Mouse (Mus musculus) stomach, embryonic 14.5 days (tissue): ENCODE measurements at regions not wholly inside any gene's neighbourhood (a gene's known extent, or its start where the extent isn't known, plus 50 kb on each side); places are given as distances from the start of the nearest gene placed in this dataset.

Source experiments
- ATAC-seq: fragments of 200-750 bp; cut with Nextera tagmentation; 2 replicates; pipeline ENCODE4 v1.8.0; 2017; ENCODE audit warnings: low read depth, moderate TSS enrichment; ENCODE audit not compliant: insufficient number of reproducible peaks, insufficient read depth, low FRiP score
- H3K27ac ChIP-seq: fragments of 300-500 bp; sonication (generic); 2 replicates; pipeline ENCODE4 v1.5.1; 2014; ENCODE audit warnings: mild to moderate bottlenecking, low read length, moderate library complexity, mixed read lengths
- H3K27me3 ChIP-seq: fragments of 300-500 bp; sonication (generic); 2 replicates; pipeline ENCODE4 v1.6.1; 2014; ENCODE audit warnings: low read length, control low read depth, mixed read lengths; ENCODE audit not compliant: control insufficient read depth, insufficient read depth
- H3K36me3 ChIP-seq: fragments of 300-500 bp; sonication (generic); 2 replicates; pipeline ENCODE4 v1.6.1; 2014; ENCODE audit warnings: mild to moderate bottlenecking, control low read depth, low read length, moderate library complexity, mixed read lengths; ENCODE audit not compliant: control insufficient read depth, insufficient read depth
- H3K4me1 ChIP-seq: fragments of 300-500 bp; sonication (generic); 2 replicates; pipeline ENCODE4 v1.6.1; 2014; ENCODE audit warnings: low read length, control low read depth, mixed read lengths; ENCODE audit not compliant: control insufficient read depth, insufficient read depth
- H3K4me2 ChIP-seq: fragments of 300-500 bp; sonication (generic); replicated peaks from 2 replicates; pipeline ENCODE4 v1.6.1; 2014; ENCODE audit warnings: low read depth, low read length, control low read depth
- H3K4me3 ChIP-seq: fragments of 300-500 bp; sonication (generic); 2 replicates; pipeline ENCODE4 v1.5.1; 2014; ENCODE audit warnings: low read depth, low read length, control low read depth
- H3K9ac ChIP-seq: fragments of 300-500 bp; sonication (generic); replicated peaks from 2 replicates; pipeline ENCODE4 v1.6.1; 2014; ENCODE audit warnings: low read depth, mild to moderate bottlenecking, control low read depth, low read length, moderate library complexity, mixed read lengths
- H3K9me3 ChIP-seq: fragments of 300-500 bp; sonication (generic); 2 replicates; pipeline ENCODE4 v1.6.1; 2016; ENCODE audit warnings: low read depth, low read length, control low read depth; ENCODE audit not compliant: control insufficient read depth
- WGBS: fragments of 180-500 bp; shearing (Covaris S2); extraction: QIAGEN DNeasy Blood & Tissue Kit; methylation state at CpG from one replicate; pipeline ENCODE4 v1.1.7; 2014; 5-methylcytosine and 5-hydroxymethylcytosine counted together

DNA sequence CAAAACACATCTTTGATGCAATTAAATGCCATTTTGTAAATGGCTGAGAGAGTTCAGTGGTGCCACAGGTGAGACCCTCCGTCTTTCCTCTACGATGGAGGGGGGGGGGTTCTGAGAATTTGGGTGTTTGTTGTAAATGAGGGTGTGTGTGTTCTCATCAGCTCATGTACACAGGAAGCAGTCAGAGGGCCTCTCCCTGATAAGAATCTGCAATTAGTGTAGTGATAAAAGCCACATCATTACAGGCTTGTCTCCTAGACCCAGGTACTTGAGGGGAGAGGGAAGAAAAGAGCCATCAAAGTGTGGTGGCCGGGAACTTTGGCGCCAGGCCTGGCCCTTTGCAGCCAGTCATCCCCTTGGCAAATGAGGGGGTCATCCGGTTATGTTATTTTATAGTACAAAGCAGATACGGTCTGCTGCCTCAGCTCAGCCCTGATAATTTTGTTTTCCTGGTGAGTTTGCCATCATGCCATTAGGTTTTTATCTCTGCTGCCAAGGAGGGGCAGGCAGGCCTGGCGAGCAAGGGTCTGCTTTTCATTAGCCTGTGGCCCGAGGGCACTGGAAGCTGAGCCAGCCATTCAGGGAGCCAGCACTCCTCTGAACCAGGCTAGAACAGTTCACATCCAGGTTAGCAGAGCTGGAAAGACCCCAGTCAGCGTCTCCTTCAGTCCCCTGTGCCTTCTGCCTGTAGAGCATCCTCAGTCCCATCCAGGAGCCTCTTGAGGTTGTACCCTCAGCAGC lies 59.7 kb downstream of the H2al1j start:
- no peak overlapping the region for H3K27ac ChIP-seq
- 69% methylated on average over 9 of the region's 9 CpGs for WGBS
- no peak overlapping the region for H3K4me2 ChIP-seq
- H3K9me3 ChIP-seq = no peaks in the 10 kb centered on the region
- no peak overlapping the region for H3K4me3 ChIP-seq
- no peaks in the 10 kb centered on the region for H3K4me1 ChIP-seq
- 0 out of 2 replicates have a peak, but pooled peaks cover 2% of the 10 kb centered on the region for H3K27me3 ChIP-seq
- H3K9ac ChIP-seq = no peak overlapping the region
- no peak for ATAC-seq
- H3K36me3 ChIP-seq = no peaks in the 10 kb centered on the region

DNA sequence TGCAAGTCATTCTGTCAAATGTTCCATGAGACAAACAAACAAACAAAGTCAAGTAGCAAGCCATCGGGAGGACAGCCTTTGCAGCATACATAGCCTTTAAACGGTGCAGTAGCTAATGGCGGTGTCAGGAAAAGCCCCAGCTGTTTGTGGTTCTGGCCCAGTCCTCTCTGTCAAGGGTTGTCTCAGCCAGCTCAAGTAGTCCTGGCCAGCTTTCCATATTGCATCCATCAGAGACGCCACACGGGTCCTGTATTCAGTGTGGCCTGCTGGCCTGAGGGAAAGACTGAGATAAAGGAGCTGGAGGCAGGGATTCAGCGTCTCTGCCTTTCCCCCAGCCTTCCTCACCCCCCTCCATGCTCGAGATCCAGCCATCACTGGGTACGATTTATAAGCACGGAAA lies 61.2 kb downstream of the H2al1j start:
- no peaks in the 10 kb centered on the region for H3K36me3 ChIP-seq
- no peaks in the 10 kb centered on the region for H3K9me3 ChIP-seq
- H3K27ac ChIP-seq = no peak overlapping the region
- H3K4me1 ChIP-seq = no peaks in the 10 kb centered on the region
- H3K4me2 ChIP-seq = no peak overlapping the region
- H3K9ac ChIP-seq = no peak overlapping the region
- H3K4me3 ChIP-seq = no peak overlapping the region
- WGBS = 48% methylated on average over 9 of the region's 9 CpGs
- peak; percentile 33; the same call in 1 of the 2 replicates for ATAC-seq
- H3K27me3 ChIP-seq = 0 out of 2 replicates have a peak, but pooled peaks cover 2% of the 10 kb centered on the region

DNA sequence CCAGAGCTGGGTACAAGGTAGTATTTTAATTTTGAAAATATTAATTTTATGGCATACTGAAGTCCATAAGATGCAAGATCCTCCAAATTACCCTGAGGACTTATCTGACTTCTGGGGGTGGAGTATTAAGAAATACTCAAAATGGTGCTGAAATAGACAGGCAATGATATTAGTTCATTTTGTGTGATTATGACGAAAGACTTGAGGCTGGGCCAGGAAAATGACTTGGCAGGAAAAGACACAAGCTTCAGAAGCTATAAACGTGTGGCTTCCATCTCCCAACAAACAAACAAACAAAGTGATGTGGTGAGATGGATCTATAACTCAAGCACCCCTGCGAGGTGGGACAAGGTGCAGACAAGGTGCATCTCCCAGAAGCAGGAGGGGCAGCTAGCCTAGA lies 72.8 kb downstream of the H2al1j start:
- H3K4me3 ChIP-seq = no peak overlapping the region
- no peaks in the 10 kb centered on the region; the same call in 1 of the 2 replicates for H3K9me3 ChIP-seq
- WGBS = 89% methylated on average over 3 of the region's 3 CpGs
- no peaks in the 10 kb centered on the region for H3K4me1 ChIP-seq
- no peak for ATAC-seq
- H3K27me3 ChIP-seq = no peaks in the 10 kb centered on the region
- no peak overlapping the region for H3K9ac ChIP-seq
- H3K36me3 ChIP-seq = no peaks in the 10 kb centered on the region
- H3K4me2 ChIP-seq = no peak overlapping the region
- H3K27ac ChIP-seq = no peak overlapping the region

DNA sequence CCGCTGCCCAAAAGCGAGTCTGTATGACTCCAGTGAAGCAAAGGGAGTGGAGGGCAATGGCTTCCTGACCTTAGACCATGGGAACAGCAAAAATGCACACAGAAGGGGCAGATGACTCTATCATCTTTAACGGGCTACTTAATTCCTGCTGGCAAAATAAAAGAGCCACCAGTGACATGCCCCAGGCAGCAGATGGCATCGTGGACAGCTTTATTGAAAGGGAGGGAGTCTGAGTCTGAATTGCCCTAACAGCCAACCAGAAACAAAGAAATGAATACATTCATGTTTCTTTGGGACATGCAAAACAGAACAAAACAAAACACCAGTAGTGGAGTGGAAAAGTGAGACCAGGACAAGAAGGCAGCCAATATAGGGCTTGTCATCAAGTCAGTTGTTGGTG lies 76.7 kb downstream of the H2al1j start:
- no peaks in the 10 kb centered on the region; the same call in 1 of the 2 replicates for H3K9me3 ChIP-seq

DNA sequence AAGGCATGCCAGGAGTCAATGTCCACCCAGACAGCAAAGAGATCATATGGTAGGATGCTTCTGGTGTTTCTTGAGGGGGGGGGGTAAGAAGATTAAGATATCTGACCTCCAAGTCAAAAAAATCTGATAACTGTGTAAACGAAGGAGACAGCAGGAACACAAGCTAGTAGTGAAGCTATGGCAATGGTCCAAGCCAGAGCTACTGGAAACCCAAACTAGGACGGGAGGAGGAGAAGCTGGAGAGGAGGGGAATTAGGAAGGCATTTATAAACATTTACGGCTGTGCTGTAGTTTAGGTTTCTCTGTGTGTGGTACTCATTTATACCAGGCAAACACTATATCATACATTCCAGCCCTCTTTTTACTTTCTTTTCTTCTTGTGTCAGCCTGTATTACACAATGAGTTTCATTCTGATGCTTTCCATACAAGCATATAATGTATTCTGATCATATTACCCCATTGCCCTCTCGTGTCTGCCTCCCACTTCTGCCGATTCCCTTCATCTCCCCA lies 84.7 kb downstream of the H2al1j start:
- 49% methylated on average over 5 of the region's 5 CpGs for WGBS
- no peak overlapping the region for H3K27ac ChIP-seq
- H3K4me1 ChIP-seq = no peaks in the 10 kb centered on the region
- H3K27me3 ChIP-seq = no peaks in the 10 kb centered on the region
- no peaks in the 10 kb centered on the region for H3K9me3 ChIP-seq
- H3K36me3 ChIP-seq = no peaks in the 10 kb centered on the region
- ATAC-seq = no peak; the same call in 1 of the 2 replicates
- no peak overlapping the region for H3K9ac ChIP-seq
- no peak overlapping the region for H3K4me3 ChIP-seq
- H3K4me2 ChIP-seq = no peak overlapping the region

More for the DNA sequence above, 76.7 kb downstream of the H2al1j start:
- no peaks in the 10 kb centered on the region for H3K4me1 ChIP-seq
- H3K9ac ChIP-seq = no peak overlapping the region
- H3K4me2 ChIP-seq = no peak overlapping the region
- H3K27me3 ChIP-seq = no peaks in the 10 kb centered on the region
- no peak overlapping the region for H3K4me3 ChIP-seq
- no peak overlapping the region for H3K27ac ChIP-seq
- 78% methylated on average over 4 of the region's 4 CpGs for WGBS
- no peaks in the 10 kb centered on the region for H3K36me3 ChIP-seq
- ATAC-seq = no peak

DNA sequence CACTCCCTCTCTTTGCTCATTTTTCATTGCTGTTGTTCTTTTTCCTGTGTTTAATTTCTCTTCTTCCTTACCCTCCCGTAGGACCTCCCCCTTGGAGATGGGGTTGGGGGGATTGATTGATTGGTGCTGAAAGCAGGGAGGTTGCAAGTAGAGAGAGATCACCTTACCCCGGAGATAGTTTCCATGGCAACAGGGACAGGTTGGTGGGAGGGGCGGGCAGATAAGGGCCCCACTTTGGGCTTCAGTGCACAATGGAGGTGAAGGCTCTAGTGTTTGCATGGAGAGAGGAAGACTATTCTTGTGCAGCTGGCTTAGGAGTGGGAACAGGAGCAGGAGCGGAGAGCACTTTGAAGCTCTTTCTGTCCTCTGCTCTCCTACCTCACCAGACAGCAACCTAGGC lies 88.0 kb downstream of the H2al1j start:
- no peak overlapping the region for H3K4me3 ChIP-seq
- 0 out of 2 replicates have a peak, but pooled peaks have one; percentile 68 for ATAC-seq
- WGBS = 48% methylated on average over 4 of the region's 4 CpGs

DNA sequence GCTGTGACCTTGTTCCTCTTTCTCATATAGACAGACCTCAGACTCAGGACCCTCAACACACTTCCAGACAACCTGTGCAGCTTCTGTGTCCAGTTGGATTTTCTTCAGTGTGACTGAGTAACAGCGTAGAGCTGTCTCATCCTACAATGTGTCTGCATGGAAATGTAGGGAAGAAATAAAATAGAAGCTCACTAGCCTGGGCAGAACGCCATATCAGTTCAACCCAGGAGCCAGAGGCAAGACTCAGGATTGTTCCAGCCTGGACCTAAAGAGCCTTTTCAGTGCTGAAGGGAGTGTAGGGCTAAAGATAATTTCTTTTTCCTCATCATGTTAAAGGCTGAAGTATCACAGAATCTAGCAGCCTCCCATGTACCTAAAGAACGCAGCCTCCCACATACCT lies 88.9 kb downstream of the H2al1j start:
- Histone ChIP-seq H3K9me3 (no peaks in the 10 kb centered on the region), H3K36me3 (no peaks in the 10 kb centered on the region), H3K27ac (no peak overlapping the region), H3K4me2 (no peak overlapping the region), H3K9ac (no peak overlapping the region), H3K4me1 (no peaks in the 10 kb centered on the region), H3K27me3 (no peaks in the 10 kb centered on the region), H3K4me3 (no peak overlapping the region)
- 83% methylated on average over 3 of the region's 3 CpGs for WGBS
- ATAC-seq = no peak

More for the DNA sequence above, 88.0 kb downstream of the H2al1j start:
- H3K27me3 ChIP-seq = no peaks in the 10 kb centered on the region
- H3K4me2 ChIP-seq = no peak overlapping the region
- H3K4me1 ChIP-seq = no peaks in the 10 kb centered on the region
- no peaks in the 10 kb centered on the region for H3K9me3 ChIP-seq
- H3K27ac ChIP-seq = no peak overlapping the region
- no peaks in the 10 kb centered on the region for H3K36me3 ChIP-seq
- no peak overlapping the region for H3K9ac ChIP-seq

DNA sequence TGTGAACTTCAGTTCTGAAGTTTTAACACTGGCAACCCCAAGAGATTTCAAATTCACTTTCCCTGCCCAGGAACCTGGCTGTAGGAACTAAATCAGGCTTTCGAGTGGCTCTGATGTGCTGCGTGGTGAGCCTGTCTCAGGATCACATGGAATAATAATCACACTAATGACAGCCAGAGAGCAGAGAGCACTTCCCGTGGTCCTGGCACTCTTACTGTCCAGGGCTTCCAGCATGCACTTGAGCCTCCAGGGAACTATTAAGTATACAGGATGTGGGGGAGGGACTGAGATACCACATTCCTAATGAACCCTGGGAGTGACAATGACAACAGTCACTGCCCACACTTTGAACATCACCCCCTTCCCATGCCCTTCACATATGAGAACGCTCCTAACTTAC lies 90.2 kb downstream of the H2al1j start:
- H3K27me3 ChIP-seq = no peaks in the 10 kb centered on the region
- H3K27ac ChIP-seq = no peak overlapping the region
- 54% methylated on average over 4 of the region's 4 CpGs for WGBS
- H3K4me3 ChIP-seq = no peak overlapping the region
- no peaks in the 10 kb centered on the region for H3K36me3 ChIP-seq
- no peak for ATAC-seq
- H3K9ac ChIP-seq = no peak overlapping the region
- H3K4me2 ChIP-seq = no peak overlapping the region
- H3K9me3 ChIP-seq = no peaks in the 10 kb centered on the region
- H3K4me1 ChIP-seq = no peaks in the 10 kb centered on the region
